Mouse (Mus musculus) heart, postnatal 10 days (tissue): ENCODE data around the gene Mbd3. TPM values are rescaled to one million over a fixed set of nuclear protein-coding genes. Genes with fewer than 3 reads are reported as not detected.

Experiments used
- DNase-seq, 2 experiments: peaks; one replicate each; pipeline ENCODE4 v3.0.0; 2021
- intact Hi-C: fragments of 180-260 bp; cut with DNase I; formaldehyde crosslinking; loops from one replicate; pipeline ENCODE4 v1.15.1; 2025
- total RNA-seq, 2 experiments: library from RNA; stranded (reverse); gene quantifications; 2 replicates each; pipeline ENCODE4 v1.2.3; 2021

The Mbd3 gene
- total RNA-seq, 2 experiments from 2014 or later = 102 to 105 TPM

GRCm38 (mm10) chr10:80377716-80378115, 21.6 kb downstream of the Mbd3 start:
- DNase-seq = no peak
- intact Hi-C loops = loop anchor here (2.0 to 5.0 kb wide), 2 partner anchors 67 to 130 kb away; no protein-coding TSS in a partner anchor

- intact Hi-C loops = loop anchor here (2.0 to 5.0 kb wide), 2 partner anchors 69 to 131 kb away; no protein-coding TSS in a partner anchor
- peak; percentile 93 to 97 for DNase-seq
These were observed 23.2 kb downstream of the Mbd3 start for GRCm38 (mm10) chr10:80376160-80376559.

DNA sequence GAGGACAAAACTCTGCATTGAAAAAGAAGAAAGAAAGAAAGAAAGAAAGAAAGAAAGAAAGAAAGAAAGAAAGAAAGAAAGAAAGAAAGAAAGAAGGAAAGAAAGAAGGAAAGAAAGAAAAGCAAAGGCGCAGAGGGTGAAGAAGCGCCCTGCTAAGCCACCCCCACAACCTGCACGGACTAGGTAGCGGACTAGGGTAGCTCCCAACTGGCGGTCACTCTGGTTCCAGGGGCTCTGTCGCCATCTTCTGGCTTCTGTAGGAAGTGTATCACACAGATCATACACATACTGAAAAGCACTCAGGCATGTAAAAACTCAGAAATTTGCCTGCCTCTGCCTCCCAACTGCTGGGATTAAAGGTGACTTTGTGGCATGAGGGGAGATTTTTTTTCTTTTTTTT, 25.3 kb downstream of the Mbd3 start:
- intact Hi-C loops = loop anchor here (1.0 to 5.0 kb wide), 4 partner anchors 24 to 197 kb away; partner anchors contain the start of genes Apc2 and Efna2
- peak; percentile 82 to 90 for DNase-seq

GRCm38 (mm10) chr10:80372706-80373105, 26.6 kb downstream of the Mbd3 start:
- DNase-seq = no peak
- intact Hi-C loops = loop anchor here (5.0 kb wide), 1 partner anchor 195 kb away; the partner anchor contains the start of gene Efna2

DNA sequence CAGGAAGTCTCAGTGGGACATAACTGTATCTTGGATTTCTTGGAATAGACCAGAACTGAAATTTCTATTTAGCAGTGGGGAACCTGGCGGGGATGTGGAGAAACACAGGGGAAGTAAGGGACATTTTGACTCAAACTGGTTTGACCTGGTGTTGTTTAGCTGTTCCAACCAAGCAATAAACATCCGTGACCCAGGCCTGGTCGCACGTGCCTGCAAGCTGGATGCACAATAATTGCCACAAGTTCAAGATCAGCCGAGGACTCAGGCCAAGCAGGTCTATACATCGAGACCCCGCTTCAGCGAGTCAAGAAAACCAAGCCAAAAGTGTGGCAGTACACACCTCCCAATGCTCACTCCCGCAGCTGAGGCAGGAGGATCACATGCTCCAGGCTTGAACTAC, 27.4 kb downstream of the Mbd3 start:
- no peak for DNase-seq
- intact Hi-C loops = loop anchor here (5.0 kb wide), 1 partner anchor 195 kb away; the partner anchor contains the start of gene Efna2

DNA sequence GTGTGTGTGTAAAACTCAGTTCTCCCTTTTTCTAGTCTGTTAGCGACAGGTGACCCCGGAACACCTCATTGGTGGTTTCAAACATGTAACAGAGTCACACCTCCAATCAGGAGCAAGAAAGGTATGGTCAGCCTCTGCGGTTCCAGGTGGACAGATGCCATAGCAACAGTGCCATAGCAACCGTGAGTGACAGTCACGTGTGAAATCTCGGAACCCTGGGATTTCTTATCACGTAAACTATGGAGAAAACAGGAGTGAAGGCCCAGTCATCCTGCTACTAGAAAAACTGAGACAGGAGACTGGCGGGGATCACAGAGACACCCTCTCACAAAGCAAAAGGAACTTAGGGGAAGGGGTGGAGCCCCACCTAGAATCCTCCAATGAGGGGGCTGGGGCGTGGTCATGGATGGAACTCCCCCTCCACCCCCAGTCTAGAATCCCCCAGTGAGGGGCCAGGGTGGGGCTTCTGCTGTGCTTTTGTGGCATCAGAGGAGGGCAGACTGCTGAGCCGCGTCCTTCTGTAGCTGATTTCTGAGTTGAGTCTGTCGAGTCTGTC, 27.9 kb downstream of the Mbd3 start:
- intact Hi-C loops = loop anchor here (5.0 kb wide), 1 partner anchor 194 kb away; the partner anchor contains the start of gene Efna2
- peak in 1 of 2 experiments; percentile 49 for DNase-seq

DNA sequence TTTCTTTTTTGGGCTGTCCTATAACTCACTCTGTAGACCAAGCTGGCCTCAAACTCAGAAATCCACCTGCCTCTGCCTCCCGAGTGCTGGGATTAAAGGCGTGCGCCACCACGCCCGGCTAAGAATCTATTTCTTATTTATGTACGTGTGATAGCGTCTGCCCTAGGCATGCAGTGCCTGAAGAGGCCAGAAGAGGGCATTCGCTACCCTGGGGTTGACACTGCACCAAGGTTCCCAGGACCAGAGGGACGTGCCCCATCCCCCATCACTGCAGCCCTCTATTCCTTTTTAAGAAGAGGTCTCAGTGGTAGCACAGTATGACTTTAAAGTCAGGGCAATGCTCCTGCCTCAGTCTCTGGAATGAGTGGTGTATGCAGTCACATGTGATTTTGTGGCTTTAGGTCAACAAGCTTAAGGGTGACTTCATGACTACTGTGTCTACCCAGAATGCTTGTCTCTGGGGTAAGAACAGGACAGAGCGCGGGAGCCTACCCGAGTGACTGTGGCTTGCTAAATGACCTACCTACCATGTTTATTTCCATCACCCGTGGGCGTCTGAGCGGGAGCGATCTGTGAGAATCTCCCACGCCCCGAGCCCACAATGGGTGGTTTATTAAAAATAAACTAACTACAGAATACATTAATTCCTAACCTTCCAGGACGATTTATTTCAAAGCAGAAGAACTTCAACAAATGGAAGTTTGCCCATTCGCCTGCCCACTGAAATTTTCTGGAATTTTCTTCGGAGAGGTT, 29.2 kb downstream of the Mbd3 start:
- DNase-seq = no peak
- intact Hi-C loops = loop anchor here (5.0 kb wide), 1 partner anchor 193 kb away; the partner anchor contains the start of gene Efna2

DNA sequence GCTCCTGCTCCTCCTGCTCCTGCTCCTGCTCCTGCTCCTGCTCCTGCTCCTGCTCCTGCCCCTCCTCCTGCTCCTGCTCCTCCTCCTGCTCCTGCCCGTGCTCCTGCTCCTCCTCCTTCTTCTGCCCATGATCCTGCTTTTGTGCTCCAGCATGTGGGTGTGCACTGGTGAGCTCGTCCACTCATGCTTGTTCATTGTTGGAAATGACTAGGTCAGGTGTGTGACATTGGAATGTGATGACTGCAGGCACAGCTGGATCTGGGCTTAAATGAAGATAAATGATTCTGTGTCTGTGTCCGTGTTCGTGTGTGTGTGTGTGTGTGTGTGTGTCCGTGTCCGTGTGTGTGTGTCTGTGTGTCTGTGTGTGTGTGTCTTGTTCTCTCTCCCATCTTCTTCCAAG, 31.0 kb downstream of the Mbd3 start:
- intact Hi-C loops = no loop called here

GRCm38 (mm10) chr10:80367954-80368353, 31.4 kb downstream of the Mbd3 start:
- DNase-seq = no peak
- intact Hi-C loops = no loop called here

More for the DNA sequence above, 31.0 kb downstream of the Mbd3 start:
- no peak for DNase-seq

GRCm38 (mm10) chr10:80365736-80366135, 33.6 kb downstream of the Mbd3 start:
- no peak for DNase-seq
- intact Hi-C loops = no loop called here

- no peak for DNase-seq
- intact Hi-C loops = no loop called here
These were observed 35.6 kb downstream of the Mbd3 start for GRCm38 (mm10) chr10:80363734-80364133.

DNA sequence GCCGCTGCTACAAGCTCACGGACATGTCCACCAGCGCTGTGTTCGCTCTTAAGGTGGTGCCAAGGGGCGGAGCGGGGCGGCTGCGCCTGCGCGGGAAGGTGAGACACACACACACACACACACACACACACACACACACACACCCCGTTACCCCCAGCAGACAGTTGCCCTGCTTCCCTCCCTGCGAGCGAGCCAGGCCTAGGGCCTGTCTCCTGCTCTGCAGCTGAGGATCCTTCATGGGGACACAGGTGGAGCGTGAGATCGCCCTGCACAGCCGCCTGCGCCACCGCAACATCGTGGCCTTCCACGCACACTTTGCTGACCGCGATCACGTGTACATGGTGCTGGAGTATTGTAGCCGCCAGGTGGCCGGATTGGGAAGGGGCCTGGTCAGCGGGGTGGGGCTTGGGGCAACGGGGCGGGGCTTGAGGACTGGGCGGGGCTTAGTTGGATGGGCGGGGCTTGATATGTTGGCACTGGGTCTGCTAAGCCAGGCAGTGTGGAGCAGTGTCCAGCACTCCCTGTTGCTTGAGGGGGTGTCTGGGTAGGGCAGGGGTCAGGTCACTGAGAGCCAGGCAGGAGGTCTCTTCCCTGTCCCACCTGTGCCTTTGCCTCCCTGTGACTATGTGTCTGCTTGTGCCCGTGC, 41.2 kb downstream of the Mbd3 start:
- intact Hi-C loops = no loop called here
- DNase-seq = peak in 1 of 2 experiments; percentile 22

GRCm38 (mm10) chr10:80357336-80357735, 42.0 kb downstream of the Mbd3 start:
- DNase-seq = no peak
- intact Hi-C loops = no loop called here

DNA sequence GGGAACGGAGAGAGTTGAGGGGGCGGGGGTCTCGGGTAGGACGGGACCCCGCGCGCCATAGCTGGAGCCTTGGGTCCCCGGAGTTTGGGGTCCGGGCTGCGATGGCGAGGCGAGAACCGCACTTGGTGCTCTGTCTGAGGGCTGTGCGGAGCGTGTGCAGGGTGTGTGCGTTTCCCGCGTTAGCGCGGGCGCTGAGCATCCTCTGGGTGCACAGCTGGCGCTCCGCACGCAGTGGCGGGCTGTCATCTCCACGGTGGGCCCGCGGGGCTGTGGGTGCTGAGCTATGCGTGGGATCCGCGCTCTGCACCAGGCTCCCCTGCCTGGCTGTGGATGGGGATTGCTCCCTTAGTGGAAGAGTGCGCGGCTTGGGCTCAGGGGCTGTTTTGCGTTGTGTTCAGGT, 42.6 kb downstream of the Mbd3 start:
- intact Hi-C loops = no loop called here
- no peak for DNase-seq

GRCm38 (mm10) chr10:80356001-80356682, 43.2 kb downstream of the Mbd3 start, which contains the start of gene Plk5:
Gene Plk5, plus strand, starts transcription at chr10:80356459.
- intact Hi-C loops = no loop called here
- no peak for DNase-seq

DNA sequence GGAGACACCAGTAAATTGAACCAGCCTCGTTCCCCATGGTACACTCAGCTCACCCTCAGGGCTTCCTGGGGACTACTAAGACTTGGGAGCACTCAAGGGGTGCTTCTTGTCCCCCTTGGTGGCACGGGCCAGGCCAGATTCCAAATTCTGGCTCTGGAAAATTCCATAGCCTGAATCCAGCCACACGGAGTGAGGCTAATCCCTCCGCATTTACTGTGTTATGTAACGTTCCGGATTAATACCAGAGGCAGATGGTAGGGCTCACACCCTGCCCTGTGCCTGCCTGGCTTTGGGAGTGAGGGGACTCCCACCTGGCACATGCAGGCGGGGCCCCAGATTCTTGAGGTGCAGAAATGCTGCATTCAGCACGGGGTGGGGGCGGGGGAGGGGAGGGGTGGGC, 43.9 kb downstream of the Mbd3 start:
- intact Hi-C loops = no loop called here
- no peak for DNase-seq

DNA sequence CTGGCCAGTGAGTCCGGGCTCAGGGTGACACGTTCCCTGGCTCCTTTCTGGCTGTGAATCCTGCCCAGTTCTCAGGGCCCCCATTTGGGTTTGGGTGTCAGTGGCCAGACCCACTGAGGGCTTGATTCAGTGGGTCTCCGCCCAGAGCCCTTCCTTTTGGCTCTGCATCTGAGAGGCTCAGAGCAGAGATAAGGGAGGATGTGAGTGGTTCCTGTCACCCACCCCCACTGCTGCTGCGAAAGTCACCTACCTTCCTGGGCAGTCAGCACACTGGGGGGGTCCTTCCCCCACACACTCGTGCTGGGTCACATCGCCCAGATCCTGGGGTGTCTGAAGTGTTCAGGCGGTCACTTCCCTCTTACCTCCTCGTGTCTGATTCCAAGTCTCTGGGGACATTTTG, 46.6 kb downstream of the Mbd3 start:
- intact Hi-C loops = no loop called here
- DNase-seq = no peak

GRCm38 (mm10) chr10:80351896-80352295, 47.5 kb downstream of the Mbd3 start:
- no peak for DNase-seq
- intact Hi-C loops = no loop called here

- DNase-seq = peak; percentile 90 to 94
- intact Hi-C loops = loop anchor here (1.0 kb wide), 1 partner anchor 24 kb away; no protein-coding TSS in a partner anchor
These were observed 49.1 kb downstream of the Mbd3 start for GRCm38 (mm10) chr10:80350292-80350691.

DNA sequence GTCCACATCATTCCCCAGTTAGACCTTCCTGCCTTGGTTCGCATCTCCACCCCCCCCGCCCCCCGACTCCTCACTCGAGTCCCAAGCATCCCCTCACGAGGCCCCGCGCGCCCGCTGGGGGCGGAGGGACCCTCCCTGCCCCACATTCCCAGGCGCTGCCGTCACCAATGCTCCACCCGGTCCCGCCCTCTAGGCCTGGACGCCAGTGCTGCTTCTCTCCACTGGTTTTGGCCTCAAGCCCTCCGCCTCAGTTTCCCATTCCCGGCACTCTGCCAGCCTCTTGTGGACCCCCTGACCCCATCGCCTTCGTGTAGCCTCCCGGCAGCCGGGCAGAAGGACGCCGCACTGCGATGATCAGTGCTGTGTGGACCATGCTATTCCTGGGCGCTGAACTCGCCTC, 50.4 kb downstream of the Mbd3 start:
- intact Hi-C loops = loop anchor here (1.0 to 10.0 kb wide), 2 partner anchors 54 to 174 kb away; partner anchors contain the start of genes 1600002K03Rik, Apc2 and Efna2

More for the DNA sequence above, 50.4 kb downstream of the Mbd3 start:
- DNase-seq = peak; percentile 48 to 69
